Mouse (Mus musculus): ENCODE results near the gene Cbfa2t3. TPM values are rescaled to one million over a fixed set of nuclear protein-coding genes. Genes with fewer than 3 reads are reported as not detected.

Gene Cbfa2t3
- polyA plus RNA-seq, 1 experiment from 2014 or later = 1.8 TPM

- 62% methylated on average over 3 of the region's 3 CpGs for WGBS
- Histone ChIP-seq H3K4me3 (ENCODE audit: low read depth, low read length) (no peak overlapping the region), H3K9me3 (ENCODE audit: control insufficient read depth, low read length) (no peaks in the 10 kb centered on the region), H3K9ac (ENCODE audit: low read length) (no peak overlapping the region), H3K4me1 (replicated peaks; ENCODE audit: control insufficient read depth, insufficient read depth) (peaks cover 11% of the 10 kb centered on the region), H3K27ac (replicated peaks) (no peak overlapping the region), H3K4me2 (replicated peaks; ENCODE audit: low read depth) (no peak overlapping the region), H3K36me3 (ENCODE audit: control insufficient read depth, insufficient read depth, low read length) (no peaks in the 10 kb centered on the region), H3K27me3 (ENCODE audit: control insufficient read depth, insufficient read depth, low read length) (no peaks in the 10 kb centered on the region)
- no peak for TF ChIP-seq EP300 (optimal IDR thresholded peaks at IDR 0.05)
- TF ChIP-seq CTCF (IDR thresholded peaks at IDR 0.05; ENCODE audit: low read depth) = no peak
- DNase-seq (ENCODE audit: low spot score) (no peak), ATAC-seq (ENCODE audit: low FRiP score, low TSS enrichment) (no peak)
Measured at GRCm38 (mm10) chr8:122663106-122663505, 35.8 kb downstream of the Cbfa2t3 start.

- Histone ChIP-seq H3K27ac (replicated peaks) (no peak overlapping the region), H3K9me3 (ENCODE audit: control insufficient read depth, low read length) (no peaks in the 10 kb centered on the region), H3K4me2 (replicated peaks; ENCODE audit: low read depth) (no peak overlapping the region), H3K27me3 (ENCODE audit: control insufficient read depth, insufficient read depth, low read length) (no peaks in the 10 kb centered on the region), H3K4me3 (ENCODE audit: low read depth, low read length) (no peak overlapping the region), H3K4me1 (replicated peaks; ENCODE audit: control insufficient read depth, insufficient read depth) (peaks cover 11% of the 10 kb centered on the region), H3K9ac (ENCODE audit: low read length) (no peak overlapping the region), H3K36me3 (ENCODE audit: control insufficient read depth, insufficient read depth, low read length) (no peaks in the 10 kb centered on the region)
- 67% methylated on average over 2 of the region's 2 CpGs for WGBS
- TF ChIP-seq EP300 (optimal IDR thresholded peaks at IDR 0.05) (no peak), CTCF (IDR thresholded peaks at IDR 0.05; ENCODE audit: low read depth) (no peak)
- no peak for DNase-seq (ENCODE audit: low spot score)
- ATAC-seq (ENCODE audit: low FRiP score, low TSS enrichment) = no peak
Measured at GRCm38 (mm10) chr8:122661894-122662293, 37.0 kb downstream of the Cbfa2t3 start.

GRCm38 (mm10) chr8:122661138-122661537, 37.8 kb downstream of the Cbfa2t3 start:
- ATAC-seq (ENCODE audit: low FRiP score, low TSS enrichment) (peak; percentile 64; the same call in 1 of the 2 replicates), DNase-seq (ENCODE audit: low spot score) (peak; percentile 57)
- 16% methylated on average over 7 of the region's 7 CpGs for WGBS
- H3K4me2 ChIP-seq (replicated peaks; ENCODE audit: low read depth) = 0 out of 2 replicates have a peak overlapping the region, but pooled peaks have one; percentile 20
- TF ChIP-seq EP300 (optimal IDR thresholded peaks at IDR 0.05) (no peak), CTCF (IDR thresholded peaks at IDR 0.05; ENCODE audit: low read depth) (peak; percentile 16; the same call in 1 of the 2 replicates)
- 0 out of 2 replicates have a peak overlapping the region, but pooled peaks have one; percentile 24 for H3K27ac ChIP-seq (replicated peaks)
- no peaks in the 10 kb centered on the region for H3K9me3 ChIP-seq (ENCODE audit: control insufficient read depth, low read length)
- no peak overlapping the region for H3K9ac ChIP-seq (ENCODE audit: low read length)
- no peaks in the 10 kb centered on the region for H3K27me3 ChIP-seq (ENCODE audit: control insufficient read depth, insufficient read depth, low read length)
- no peaks in the 10 kb centered on the region for H3K36me3 ChIP-seq (ENCODE audit: control insufficient read depth, insufficient read depth, low read length)
- H3K4me1 ChIP-seq (replicated peaks; ENCODE audit: control insufficient read depth, insufficient read depth) = peaks cover 7% of the 10 kb centered on the region; the same call in 1 of the 2 replicates
- H3K4me3 ChIP-seq (ENCODE audit: low read depth, low read length) = no peak overlapping the region

- Histone ChIP-seq H3K4me2 (replicated peaks; ENCODE audit: low read depth) (no peak overlapping the region), H3K9ac (ENCODE audit: low read length) (no peak overlapping the region), H3K4me1 (replicated peaks; ENCODE audit: control insufficient read depth, insufficient read depth) (peaks cover 3% of the 10 kb centered on the region; the same call in 1 of the 2 replicates), H3K4me3 (ENCODE audit: low read depth, low read length) (no peak overlapping the region), H3K9me3 (ENCODE audit: control insufficient read depth, low read length) (no peaks in the 10 kb centered on the region), H3K27me3 (ENCODE audit: control insufficient read depth, insufficient read depth, low read length) (no peaks in the 10 kb centered on the region), H3K27ac (replicated peaks) (no peak overlapping the region), H3K36me3 (ENCODE audit: control insufficient read depth, insufficient read depth, low read length) (no peaks in the 10 kb centered on the region)
- TF ChIP-seq CTCF (IDR thresholded peaks at IDR 0.05; ENCODE audit: low read depth) = peak; percentile 67
- no peak for TF ChIP-seq EP300 (optimal IDR thresholded peaks at IDR 0.05)
- no peak for ATAC-seq (ENCODE audit: low FRiP score, low TSS enrichment)
- DNase-seq (ENCODE audit: low spot score) = no peak
- WGBS = 75% methylated on average over 2 of the region's 2 CpGs
Measured at GRCm38 (mm10) chr8:122660022-122660421, 38.9 kb downstream of the Cbfa2t3 start.

- TF ChIP-seq EP300 (optimal IDR thresholded peaks at IDR 0.05) (no peak), CTCF (IDR thresholded peaks at IDR 0.05; ENCODE audit: low read depth) (no peak)
- no peaks in the 10 kb centered on the region for H3K36me3 ChIP-seq (ENCODE audit: control insufficient read depth, insufficient read depth, low read length)
- H3K9ac ChIP-seq (ENCODE audit: low read length) = no peak overlapping the region
- no peak overlapping the region for H3K27ac ChIP-seq (replicated peaks)
- no peak overlapping the region for H3K4me2 ChIP-seq (replicated peaks; ENCODE audit: low read depth)
- DNase-seq (ENCODE audit: low spot score) (no peak), ATAC-seq (ENCODE audit: low FRiP score, low TSS enrichment) (no peak)
- H3K4me3 ChIP-seq (ENCODE audit: low read depth, low read length) = no peak overlapping the region
- no peaks in the 10 kb centered on the region for H3K9me3 ChIP-seq (ENCODE audit: control insufficient read depth, low read length)
- 61% methylated on average over 9 of the region's 9 CpGs for WGBS
- no peaks in the 10 kb centered on the region for H3K27me3 ChIP-seq (ENCODE audit: control insufficient read depth, insufficient read depth, low read length)
- peaks cover 3% of the 10 kb centered on the region; the same call in 1 of the 2 replicates for H3K4me1 ChIP-seq (replicated peaks; ENCODE audit: control insufficient read depth, insufficient read depth)
Measured at GRCm38 (mm10) chr8:122658807-122659160, 40.1 kb downstream of the Cbfa2t3 start.

- WGBS = 61% methylated on average over 10 of the region's 10 CpGs
- DNase-seq (ENCODE audit: low spot score) = no peak
- no peak overlapping the region for H3K4me3 ChIP-seq (ENCODE audit: low read depth, low read length)
- no peak for TF ChIP-seq EP300 (optimal IDR thresholded peaks at IDR 0.05)
- no peak for TF ChIP-seq CTCF (IDR thresholded peaks at IDR 0.05; ENCODE audit: low read depth)
- no peak overlapping the region for H3K9ac ChIP-seq (ENCODE audit: low read length)
- H3K4me1 ChIP-seq (replicated peaks; ENCODE audit: control insufficient read depth, insufficient read depth) = peaks cover 3% of the 10 kb centered on the region; the same call in 1 of the 2 replicates
- ATAC-seq (ENCODE audit: low FRiP score, low TSS enrichment) = no peak
- no peak overlapping the region for H3K4me2 ChIP-seq (replicated peaks; ENCODE audit: low read depth)
- no peak overlapping the region for H3K27ac ChIP-seq (replicated peaks)
- H3K27me3 ChIP-seq (ENCODE audit: control insufficient read depth, insufficient read depth, low read length) = no peaks in the 10 kb centered on the region
- no peaks in the 10 kb centered on the region for H3K36me3 ChIP-seq (ENCODE audit: control insufficient read depth, insufficient read depth, low read length)
- no peaks in the 10 kb centered on the region for H3K9me3 ChIP-seq (ENCODE audit: control insufficient read depth, low read length)
Measured at GRCm38 (mm10) chr8:122658149-122658806, 40.6 kb downstream of the Cbfa2t3 start.

Data from stomach, postnatal 0 days (tissue).